Mouse (Mus musculus) CD8-positive naive resting alpha-beta T cell, adult 57 days (primary cell): Measurements from ENCODE around the gene C9. TPM values are rescaled to one million over a fixed set of nuclear protein-coding genes. Genes with fewer than 3 reads are reported as not detected.

Experiments used
- total RNA-seq: library from RNA; stranded (reverse); gene quantifications from one replicate; pipeline ENCODE4 v1.2.4, GENCODE M21; 2023

The C9 gene
- total RNA-seq, result not detected

GRCm38 (mm10) chr15:6445135-6445534, at the start of gene C9:
Gene C9, plus strand, starts transcription at chr15:6445327.

GRCm38 (mm10) chr15:6522653-6523167, 77.6 kb downstream of the C9 start, which contains the start of gene Fyb:
Gene Fyb, plus strand, starts transcription at chr15:6522853.

Other genes with a start within 250 kb of the C9 start
- 1.5 TPM for gene Dab2, start 145.5 kb upstream of the C9 start, total RNA-seq
- gene Fyb, start 77.5 kb downstream of the C9 start, total RNA-seq, result 681 TPM